Mouse (Mus musculus) mesoderm, embryonic 11.5 days (tissue): ENCODE measurements at regions not wholly inside any gene's neighbourhood (a gene's known extent, or its start where the extent isn't known, plus 50 kb on each side); places are given as distances from the start of the nearest gene placed in this dataset.
"Not testable (repeated sequence)": the region's sequence is repeated elsewhere in the genome, so short reads cannot be mapped to it uniquely, and the experiment has no call there.

Source experiments
- DNase-seq: peaks from one replicate; pipeline ENCODE4 v3.0.0-alpha.2; 2012; ENCODE audit warnings: low read depth, low spot score

DNA sequence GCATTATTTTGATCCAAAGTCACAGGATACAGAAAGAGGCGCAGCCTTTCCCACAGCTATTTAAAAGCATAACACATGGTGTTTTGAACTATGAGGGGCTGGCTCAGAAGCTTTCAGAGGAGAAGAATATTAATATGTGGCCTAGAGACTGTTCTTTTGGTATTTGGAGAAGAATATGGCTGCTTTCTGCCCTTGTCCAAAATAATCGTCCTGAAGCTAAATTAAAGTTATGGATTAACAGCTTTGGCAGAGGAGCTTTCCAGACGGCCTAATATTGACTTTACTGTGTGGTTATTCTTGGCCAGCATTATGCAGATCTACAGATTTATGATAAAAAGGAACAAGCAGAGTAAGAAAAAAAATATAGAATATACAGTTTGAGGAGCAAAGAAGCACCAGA is 222.4 kb upstream of the Tmprss15 start:
- no peak for DNase-seq

DNA sequence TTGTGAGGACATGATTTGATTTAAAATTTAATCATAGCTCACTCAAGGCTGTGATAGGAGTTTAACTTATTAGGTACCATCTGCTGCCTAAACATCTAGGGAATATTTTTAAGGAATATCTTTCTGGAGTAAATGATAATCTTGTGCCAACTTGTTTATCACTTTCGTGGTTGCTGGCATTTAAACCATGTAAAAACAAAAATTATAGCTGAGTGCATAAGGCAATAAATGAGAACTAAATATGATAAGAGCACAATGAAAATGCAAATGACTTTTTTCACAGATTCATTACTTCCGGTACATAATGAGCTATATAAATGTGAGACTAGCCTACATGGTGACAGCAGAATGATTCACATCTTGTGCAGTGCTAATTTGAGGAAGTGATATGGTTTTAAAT is 221.8 kb upstream of the Tmprss15 start:
- DNase-seq: no peak

DNA sequence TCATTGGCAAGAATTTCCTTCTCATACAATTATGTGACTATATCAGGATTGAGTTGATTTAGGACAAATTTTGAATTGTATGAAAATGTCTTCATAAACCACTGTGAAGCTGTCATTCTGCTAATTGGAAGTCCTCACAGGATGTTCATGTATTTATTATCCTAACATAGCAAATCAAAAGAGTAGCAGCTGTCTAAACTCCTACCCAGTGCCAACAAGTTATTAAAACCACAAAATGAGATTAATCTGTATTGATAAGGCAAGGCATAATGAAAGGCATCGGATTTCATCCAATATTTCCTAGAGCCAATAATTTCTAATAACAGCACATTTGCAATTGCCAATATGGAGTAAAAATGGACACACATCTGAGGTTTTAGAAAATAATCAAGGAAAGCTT is 217.6 kb upstream of the Tmprss15 start:
- DNase-seq: no peak

DNA sequence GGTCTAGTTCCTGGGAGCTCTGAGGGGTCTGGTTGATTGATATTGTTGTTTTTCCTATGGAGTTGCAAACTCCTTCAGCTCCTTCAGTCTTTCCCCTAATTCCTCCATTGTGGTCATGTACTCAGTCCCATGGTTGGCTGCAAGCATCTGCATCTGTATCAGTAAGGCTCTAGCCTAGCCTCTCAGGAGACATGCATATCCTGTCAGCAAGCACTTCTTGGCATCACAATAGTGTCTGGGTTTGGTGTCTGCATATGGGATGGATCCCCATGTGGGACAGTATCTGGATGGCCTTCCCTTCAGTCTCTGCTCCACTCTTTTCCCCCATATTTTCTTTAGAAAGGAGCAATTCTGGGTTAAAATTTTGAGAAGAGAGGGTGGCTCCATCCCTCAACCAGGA is 205.7 kb upstream of the Tmprss15 start:
- DNase-seq: not testable (repeated sequence)

DNA sequence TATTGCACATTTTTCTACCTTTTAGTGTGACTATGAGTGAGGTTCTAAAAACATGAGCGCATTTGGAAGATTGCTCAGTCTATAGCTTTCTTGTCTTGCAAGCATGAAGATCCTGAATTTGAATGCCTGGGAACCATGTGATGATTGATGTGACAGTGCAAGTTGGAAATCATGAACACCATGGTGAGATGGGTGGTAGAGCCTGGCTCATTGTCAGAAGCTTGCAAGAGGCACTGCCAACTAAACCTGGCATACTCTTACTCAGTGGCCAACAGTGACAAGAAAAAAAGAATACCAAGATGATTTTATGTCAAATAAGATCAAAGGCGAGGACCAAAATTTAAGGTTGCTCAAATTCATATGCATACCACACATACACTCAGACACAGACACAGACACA is 188.1 kb upstream of the Tmprss15 start:
- DNase-seq: no peak

DNA sequence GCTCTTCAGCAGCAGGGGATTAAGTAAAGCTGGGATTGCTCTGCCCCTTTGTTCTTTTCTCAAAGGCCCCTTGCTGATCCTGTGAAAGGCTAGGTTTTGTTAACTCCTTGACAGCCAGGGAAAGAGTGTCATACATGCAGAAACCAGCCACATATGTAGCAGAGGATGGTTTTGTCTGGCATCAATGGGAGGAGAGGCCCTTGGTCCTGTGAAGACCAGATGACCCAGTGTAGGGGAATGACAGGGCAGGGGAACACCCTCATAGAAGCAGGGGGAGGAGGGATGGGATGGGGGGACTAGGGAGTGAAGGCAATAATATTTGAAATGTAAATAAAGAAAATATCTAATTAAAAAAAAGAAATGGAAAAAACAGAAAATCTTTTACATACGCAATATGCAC is 165.6 kb upstream of the Tmprss15 start:
- DNase-seq: no peak

DNA sequence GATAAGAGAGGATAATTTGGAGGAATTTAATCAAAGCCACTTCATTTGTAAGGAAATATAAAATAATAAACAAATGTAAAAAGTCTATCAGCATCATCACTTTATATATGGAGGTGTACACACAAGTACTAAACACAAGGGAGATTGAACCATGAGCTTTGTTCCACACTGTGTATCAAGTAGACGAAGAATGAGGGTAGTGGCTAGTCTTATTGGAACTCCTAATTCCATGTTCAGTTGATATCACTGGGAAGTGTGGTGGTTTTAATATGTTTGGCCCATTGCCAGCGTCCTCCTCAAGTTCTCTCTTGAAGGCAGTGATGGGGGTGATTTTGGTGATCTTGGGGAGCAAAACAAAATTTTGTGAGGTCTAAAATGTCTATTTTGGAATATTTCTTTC is 165.2 kb upstream of the Tmprss15 start:
- no peak for DNase-seq

DNA sequence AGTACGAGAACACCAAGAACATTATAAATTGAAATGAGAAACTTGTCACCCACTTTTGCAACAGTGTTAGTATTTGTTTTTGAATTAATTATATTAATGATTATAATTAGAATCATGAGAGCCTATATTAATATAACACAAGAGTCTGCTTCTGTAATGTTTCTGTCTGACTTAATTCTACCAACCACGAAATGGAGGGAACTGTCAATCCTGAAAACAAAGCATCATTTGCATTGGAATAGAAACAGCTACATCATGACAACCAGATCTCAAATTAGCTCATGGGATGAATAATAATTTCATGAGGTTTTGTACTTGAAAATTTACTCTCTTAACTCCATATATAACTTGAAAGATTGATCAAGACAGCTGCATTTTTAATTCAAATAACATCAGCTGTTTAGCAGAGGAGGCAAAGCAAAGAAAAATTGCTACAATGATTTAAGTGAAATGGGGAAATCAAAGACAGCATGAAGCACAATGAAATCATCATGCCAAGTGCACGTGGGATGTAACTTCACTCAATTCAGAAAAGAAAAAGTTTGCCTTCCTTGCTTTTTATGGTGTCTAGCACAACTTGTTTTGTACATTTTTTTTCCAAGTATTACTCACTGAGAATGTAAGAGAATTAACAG is 150.1 kb upstream of the Tmprss15 start:
- DNase-seq: no peak

DNA sequence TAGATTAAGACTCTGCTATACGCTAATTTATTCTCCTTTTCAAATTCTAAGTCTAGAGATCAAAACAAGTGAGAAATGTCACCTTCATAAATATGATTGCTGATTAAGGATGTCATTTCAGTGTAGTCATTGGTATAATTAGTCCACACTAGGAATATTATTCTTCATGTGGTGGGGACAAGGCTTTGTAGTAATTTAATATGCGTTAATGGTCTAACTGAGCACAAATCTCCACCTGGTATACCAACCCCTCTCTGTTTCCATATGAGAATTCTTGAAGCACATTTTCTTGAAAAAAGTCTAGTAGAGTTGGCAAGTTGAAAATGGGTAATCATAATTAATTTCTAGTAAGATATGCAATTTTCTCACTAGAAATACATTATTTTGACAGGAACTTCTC is 149.3 kb upstream of the Tmprss15 start:
- DNase-seq: no peak

DNA sequence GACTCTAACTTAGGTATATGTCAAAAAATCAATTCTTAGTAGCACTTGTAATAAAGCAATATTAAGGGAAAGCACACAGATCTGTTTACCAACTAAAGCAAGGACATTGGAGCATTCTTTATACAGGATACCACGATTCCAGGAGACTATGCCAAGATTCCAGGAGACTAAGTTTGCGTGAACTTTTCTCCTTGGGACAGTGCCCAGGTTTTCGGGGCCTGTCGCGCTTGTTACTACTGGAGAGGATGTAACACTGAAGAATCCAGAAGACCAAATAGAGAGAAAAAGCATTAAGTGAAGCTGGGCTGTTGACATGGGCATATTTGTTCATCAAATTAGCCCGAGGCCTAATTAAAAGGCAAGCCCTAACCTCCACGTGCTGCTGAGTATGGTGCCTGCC is 100.3 kb upstream of the Tmprss15 start:
- no peak for DNase-seq

DNA sequence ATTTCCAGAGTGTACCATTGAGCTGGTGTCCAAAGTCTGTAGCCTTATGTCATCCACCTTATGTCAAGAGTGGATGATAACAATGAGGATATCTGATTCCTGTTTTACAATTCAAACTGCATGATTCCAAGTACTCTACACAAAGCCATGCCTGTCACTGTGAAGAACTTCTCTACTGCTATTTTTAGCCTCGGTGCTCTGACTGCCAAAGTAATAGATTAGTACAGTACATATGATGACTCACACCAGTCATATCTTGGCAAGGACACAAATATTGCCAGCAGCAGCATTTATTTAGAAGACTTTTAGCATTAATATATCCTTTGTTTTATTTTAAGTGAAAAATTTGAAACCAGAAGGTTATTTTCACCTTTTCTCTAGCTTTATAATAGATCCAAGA is 95.6 kb upstream of the Tmprss15 start:
- no peak for DNase-seq

DNA sequence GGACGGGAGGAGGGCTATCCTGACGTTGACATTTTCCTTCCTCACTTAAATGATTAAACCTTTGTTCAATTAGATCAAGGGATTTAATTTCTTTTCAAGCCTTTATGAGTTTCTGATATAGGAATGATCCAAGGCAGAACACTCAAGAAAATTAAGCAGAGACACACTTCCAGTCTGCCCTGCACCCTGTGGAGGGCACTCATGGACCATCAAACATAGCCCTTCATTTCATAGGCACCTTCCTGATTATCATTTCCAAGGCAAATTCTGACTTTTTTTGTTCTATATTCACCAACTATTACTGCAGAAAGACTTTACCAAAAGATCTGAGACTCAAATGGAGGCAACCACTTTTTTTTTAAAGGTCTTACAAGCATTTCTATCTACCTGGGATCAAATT is 91.6 kb upstream of the Tmprss15 start:
- DNase-seq: no peak

DNA sequence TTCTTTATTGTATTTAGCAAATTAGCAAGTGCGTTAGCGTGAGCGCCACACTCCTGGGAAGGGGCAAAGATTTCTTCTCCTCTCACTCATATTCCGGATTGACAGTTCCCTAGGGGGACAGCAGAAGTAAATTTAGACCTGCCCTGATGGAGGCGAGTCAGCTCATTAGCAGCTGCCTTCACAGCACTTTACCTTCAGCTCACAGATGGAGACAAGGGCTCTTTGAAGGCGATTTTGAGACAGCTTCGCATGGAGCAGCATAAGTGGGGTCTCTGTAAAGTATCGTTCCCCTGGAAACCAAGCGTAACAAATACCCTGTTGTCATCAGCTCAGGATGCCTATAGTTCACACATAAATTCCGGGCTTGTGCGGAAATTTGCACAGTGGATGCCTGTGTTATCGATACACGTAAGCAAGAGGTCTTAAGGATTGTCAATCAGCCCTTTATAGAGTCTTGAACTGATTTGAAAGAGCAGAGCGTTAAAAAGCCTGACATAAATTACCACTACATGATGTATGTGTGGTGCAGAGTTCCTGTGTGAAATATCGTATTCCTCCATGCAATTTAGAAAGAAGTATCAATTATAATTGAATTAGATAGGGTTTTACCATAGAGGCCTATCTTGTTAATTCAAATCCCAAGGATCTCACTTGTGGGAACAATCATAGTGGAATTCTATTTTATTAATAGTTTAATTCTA is 86.6 kb upstream of the Tmprss15 start:
- DNase-seq: peak; percentile 69

DNA sequence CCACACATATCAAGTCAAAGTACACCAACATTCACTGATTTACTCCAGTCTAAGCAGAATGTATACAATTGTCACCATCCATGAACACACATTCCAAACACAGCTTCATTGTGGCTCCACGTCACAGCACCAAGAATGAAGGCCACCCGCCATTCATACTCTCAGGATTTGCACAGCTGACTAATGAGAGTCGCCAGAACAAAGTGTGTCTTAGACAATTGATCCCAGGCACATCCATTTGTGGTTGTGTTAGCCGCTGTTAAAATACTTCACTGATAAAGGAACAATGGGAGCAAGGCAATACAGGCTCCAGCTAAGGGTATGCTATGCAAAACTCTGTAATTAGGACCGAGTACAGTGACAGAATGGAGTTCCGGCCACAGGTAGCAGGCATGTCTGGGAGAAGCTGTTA is 85.9 kb upstream of the Tmprss15 start:
- peak; percentile 23 for DNase-seq

DNA sequence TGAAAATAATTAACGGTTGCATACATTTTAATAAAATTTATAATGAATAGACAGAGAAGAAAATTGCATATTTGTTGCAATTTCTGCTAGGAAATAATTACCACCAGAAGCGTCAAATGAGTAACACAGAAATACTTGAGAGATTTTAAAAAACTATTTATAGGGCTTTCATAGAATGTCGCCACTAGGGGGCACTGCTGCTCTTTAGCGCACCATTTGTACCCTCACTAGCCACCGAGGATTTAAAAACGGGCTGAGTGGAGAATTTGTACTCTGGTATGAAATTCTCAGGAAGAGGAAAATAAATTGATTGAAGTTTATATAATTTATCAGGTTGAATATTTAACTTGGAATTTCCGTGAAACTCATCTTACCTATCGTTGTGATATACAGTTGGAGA is 77.3 kb upstream of the Tmprss15 start:
- peak; percentile 81 for DNase-seq

DNA sequence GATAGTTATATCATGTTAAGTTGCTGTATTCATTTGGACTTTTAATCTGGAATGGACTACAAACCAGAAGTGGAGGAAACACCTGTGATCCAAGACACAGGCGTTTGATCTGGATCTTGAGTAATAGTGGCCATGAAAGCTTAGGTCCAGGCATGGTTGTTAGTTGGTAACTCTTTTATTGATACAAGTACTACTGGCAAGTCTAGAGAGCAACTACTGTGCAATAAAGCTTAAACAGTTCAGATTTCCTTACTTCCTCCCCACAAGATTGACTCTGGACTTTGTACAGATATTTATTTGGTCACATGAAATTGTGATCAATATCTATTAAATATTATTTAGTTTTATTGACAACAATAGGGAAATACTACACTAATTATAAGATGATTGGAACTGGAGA is 51.9 kb upstream of the Tmprss15 start:
- DNase-seq: no peak
